Mouse (Mus musculus) limb, embryonic 10.5 days (tissue): ENCODE data around the gene Arhgap17. TPM values are rescaled to one million over a fixed set of nuclear protein-coding genes. Genes with fewer than 3 reads are reported as not detected.

Source experiments
- DNase-seq: peaks from one replicate; pipeline ENCODE4 v3.0.0-alpha.2; 2017; ENCODE audit warnings: low spot score
- H3K27ac ChIP-seq: fragments of 300-500 bp; sonication (generic); 2 replicates; pipeline ENCODE4 v1.5.1; 2016; ENCODE audit warnings: mild to moderate bottlenecking
- H3K27me3 ChIP-seq: fragments of 300-500 bp; sonication (generic); 2 replicates; pipeline ENCODE4 v1.6.1; 2016; ENCODE audit warnings: low read depth, mild to moderate bottlenecking; ENCODE audit not compliant: poor library complexity, severe bottlenecking
- H3K36me3 ChIP-seq: fragments of 300-500 bp; sonication (generic); 2 replicates; pipeline ENCODE4 v1.6.1; 2016; ENCODE audit warnings: mild to moderate bottlenecking, moderate library complexity
- H3K4me1 ChIP-seq: fragments of 300-500 bp; sonication (generic); 2 replicates; pipeline ENCODE4 v1.6.1; 2016
- H3K4me3 ChIP-seq: fragments of 300-500 bp; sonication (generic); 2 replicates; pipeline ENCODE4 v1.5.1; 2016; ENCODE audit warnings: mild to moderate bottlenecking, moderate library complexity
- H3K9me3 ChIP-seq: fragments of 300-500 bp; sonication (generic); replicated peaks from 2 replicates; pipeline ENCODE4 v1.6.1; 2016; ENCODE audit warnings: mild to moderate bottlenecking
- WGBS: fragments of 180-500 bp; shearing (Covaris S2); methylation state at CpG from one replicate; pipeline ENCODE4 v1.1.7; 2016; 5-methylcytosine and 5-hydroxymethylcytosine counted together
- polyA plus RNA-seq: library from polyadenylated mRNA; unstranded; fragments of >200 nt; fragmentation: Nextera tagmentation; extraction: Ambion mirVana; gene quantifications from 2 replicates; pipeline ENCODE4 v1.2.1, GENCODE M21; 2016

Gene Arhgap17
- polyA plus RNA-seq, 1 experiment from 2014 or later, result 31.5 TPM

GRCm38 (mm10) chr7:123323388-123323787, 46.3 kb downstream of the Arhgap17 start:
- no peak overlapping the region for H3K4me3 ChIP-seq
- peaks cover 7% of the 10 kb centered on the region for H3K4me1 ChIP-seq
- DNase-seq, result no peak
- no peak overlapping the region for H3K27ac ChIP-seq
- no peaks in the 10 kb centered on the region for H3K27me3 ChIP-seq
- H3K9me3 ChIP-seq, result no peaks in the 10 kb centered on the region
- H3K36me3 ChIP-seq, result peaks cover 87% of the 10 kb centered on the region
- WGBS, result 88% methylated on average over 2 of the region's 2 CpGs

- 92% methylated on average over 13 of the region's 13 CpGs for WGBS
- no peak for DNase-seq
- peaks cover 95% of the 10 kb centered on the region for H3K36me3 ChIP-seq
- no peak overlapping the region for H3K4me3 ChIP-seq
- no peaks in the 10 kb centered on the region for H3K4me1 ChIP-seq
- no peaks in the 10 kb centered on the region for H3K9me3 ChIP-seq
- H3K27ac ChIP-seq, result no peak overlapping the region
- H3K27me3 ChIP-seq, result no peaks in the 10 kb centered on the region
These were observed 47.1 kb downstream of the Arhgap17 start for GRCm38 (mm10) chr7:123322452-123323121.

- Histone ChIP-seq H3K36me3 (peaks cover 94% of the 10 kb centered on the region), H3K27me3 (no peaks in the 10 kb centered on the region), H3K9me3 (no peaks in the 10 kb centered on the region), H3K4me1 (no peaks in the 10 kb centered on the region), H3K27ac (no peak overlapping the region), H3K4me3 (no peak overlapping the region)
- WGBS, result 90% methylated on average over 3 of the region's 3 CpGs
- no peak for DNase-seq
These were observed 57.0 kb downstream of the Arhgap17 start for GRCm38 (mm10) chr7:123312738-123313137.

GRCm38 (mm10) chr7:123311836-123312235, 57.9 kb downstream of the Arhgap17 start:
- no peaks in the 10 kb centered on the region for H3K9me3 ChIP-seq
- no peak overlapping the region for H3K27ac ChIP-seq
- WGBS, result 78% methylated on average over 5 of the region's 5 CpGs
- peaks cover 94% of the 10 kb centered on the region for H3K36me3 ChIP-seq
- no peaks in the 10 kb centered on the region for H3K4me1 ChIP-seq
- no peak overlapping the region for H3K4me3 ChIP-seq
- H3K27me3 ChIP-seq, result no peaks in the 10 kb centered on the region
- no peak for DNase-seq

GRCm38 (mm10) chr7:123307887-123308558, 61.7 kb downstream of the Arhgap17 start:
- no peaks in the 10 kb centered on the region for H3K9me3 ChIP-seq
- H3K27me3 ChIP-seq, result no peaks in the 10 kb centered on the region
- H3K4me3 ChIP-seq, result no peak overlapping the region
- peaks cover 98% of the 10 kb centered on the region for H3K36me3 ChIP-seq
- WGBS, result 95% methylated on average over 4 of the region's 4 CpGs
- DNase-seq, result no peak
- no peak overlapping the region for H3K27ac ChIP-seq
- no peaks in the 10 kb centered on the region for H3K4me1 ChIP-seq

GRCm38 (mm10) chr7:123307236-123307635, 62.5 kb downstream of the Arhgap17 start:
- H3K27ac ChIP-seq, result no peak overlapping the region
- no peaks in the 10 kb centered on the region for H3K27me3 ChIP-seq
- H3K4me1 ChIP-seq, result no peaks in the 10 kb centered on the region
- no peak for DNase-seq
- no peaks in the 10 kb centered on the region for H3K9me3 ChIP-seq
- peaks cover 96% of the 10 kb centered on the region for H3K36me3 ChIP-seq
- 94% methylated on average over 8 of the region's 8 CpGs for WGBS
- H3K4me3 ChIP-seq, result no peak overlapping the region

- H3K36me3 ChIP-seq, result peaks cover 80% of the 10 kb centered on the region
These were observed 64.3 kb downstream of the Arhgap17 start for GRCm38 (mm10) chr7:123305397-123305796.

GRCm38 (mm10) chr7:123300258-123300657, 69.5 kb downstream of the Arhgap17 start:
- peaks cover 81% of the 10 kb centered on the region for H3K36me3 ChIP-seq
- no peak overlapping the region for H3K27ac ChIP-seq
- no peaks in the 10 kb centered on the region for H3K4me1 ChIP-seq
- no peaks in the 10 kb centered on the region for H3K9me3 ChIP-seq
- no peak for DNase-seq
- no peak overlapping the region for H3K4me3 ChIP-seq
- H3K27me3 ChIP-seq, result no peaks in the 10 kb centered on the region
- WGBS, result 85% methylated on average over 3 of the region's 3 CpGs

More at GRCm38 (mm10) chr7:123305397-123305796, 64.3 kb downstream of the Arhgap17 start:
- Histone ChIP-seq H3K4me3 (no peak overlapping the region), H3K27ac (no peak overlapping the region), H3K4me1 (no peaks in the 10 kb centered on the region), H3K27me3 (no peaks in the 10 kb centered on the region), H3K9me3 (no peaks in the 10 kb centered on the region)
- WGBS, result 88% methylated on average over 2 of the region's 2 CpGs
- DNase-seq, result no peak

- no peak overlapping the region for H3K4me3 ChIP-seq
- no peaks in the 10 kb centered on the region for H3K4me1 ChIP-seq
- H3K9me3 ChIP-seq, result no peaks in the 10 kb centered on the region
- H3K27ac ChIP-seq, result no peak overlapping the region
- DNase-seq, result no peak
- WGBS, result 87% methylated on average over 3 of the region's 3 CpGs
- peaks cover 80% of the 10 kb centered on the region for H3K36me3 ChIP-seq
- no peaks in the 10 kb centered on the region for H3K27me3 ChIP-seq
These were observed 71.5 kb downstream of the Arhgap17 start for GRCm38 (mm10) chr7:123298225-123298624.

GRCm38 (mm10) chr7:123296097-123296496, 73.6 kb downstream of the Arhgap17 start:
- H3K27me3 ChIP-seq, result no peaks in the 10 kb centered on the region
- no peaks in the 10 kb centered on the region for H3K4me1 ChIP-seq
- H3K9me3 ChIP-seq, result no peaks in the 10 kb centered on the region
- H3K36me3 ChIP-seq, result peaks cover 93% of the 10 kb centered on the region
- 94% methylated on average over 6 of the region's 6 CpGs for WGBS
- no peak for DNase-seq
- H3K27ac ChIP-seq, result no peak overlapping the region
- H3K4me3 ChIP-seq, result no peak overlapping the region

GRCm38 (mm10) chr7:123295423-123295822, 74.3 kb downstream of the Arhgap17 start:
- Histone ChIP-seq H3K27ac (no peak overlapping the region), H3K4me3 (no peak overlapping the region), H3K9me3 (no peaks in the 10 kb centered on the region), H3K4me1 (no peaks in the 10 kb centered on the region), H3K27me3 (no peaks in the 10 kb centered on the region), H3K36me3 (peaks cover 98% of the 10 kb centered on the region)
- DNase-seq, result no peak
- WGBS, result 86% methylated on average over 7 of the region's 7 CpGs

GRCm38 (mm10) chr7:123293898-123294297, 75.8 kb downstream of the Arhgap17 start:
- Histone ChIP-seq H3K4me3 (no peak overlapping the region), H3K27ac (no peak overlapping the region), H3K4me1 (no peaks in the 10 kb centered on the region), H3K9me3 (no peaks in the 10 kb centered on the region), H3K36me3 (peaks cover 98% of the 10 kb centered on the region), H3K27me3 (no peaks in the 10 kb centered on the region)
- DNase-seq, result no peak
- WGBS, result 95% methylated on average over 7 of the region's 7 CpGs

- 92% methylated on average over 8 of the region's 8 CpGs for WGBS
- peaks cover 96% of the 10 kb centered on the region for H3K36me3 ChIP-seq
- H3K9me3 ChIP-seq, result no peaks in the 10 kb centered on the region
These were observed 77.8 kb downstream of the Arhgap17 start for GRCm38 (mm10) chr7:123291942-123292341.

More at GRCm38 (mm10) chr7:123291942-123292341, 77.8 kb downstream of the Arhgap17 start:
- DNase-seq, result no peak
- no peak overlapping the region for H3K27ac ChIP-seq
- H3K27me3 ChIP-seq, result no peaks in the 10 kb centered on the region
- no peaks in the 10 kb centered on the region for H3K4me1 ChIP-seq
- H3K4me3 ChIP-seq, result no peak overlapping the region
